Mouse (Mus musculus): ENCODE results near the gene Clrn3.

DNA sequence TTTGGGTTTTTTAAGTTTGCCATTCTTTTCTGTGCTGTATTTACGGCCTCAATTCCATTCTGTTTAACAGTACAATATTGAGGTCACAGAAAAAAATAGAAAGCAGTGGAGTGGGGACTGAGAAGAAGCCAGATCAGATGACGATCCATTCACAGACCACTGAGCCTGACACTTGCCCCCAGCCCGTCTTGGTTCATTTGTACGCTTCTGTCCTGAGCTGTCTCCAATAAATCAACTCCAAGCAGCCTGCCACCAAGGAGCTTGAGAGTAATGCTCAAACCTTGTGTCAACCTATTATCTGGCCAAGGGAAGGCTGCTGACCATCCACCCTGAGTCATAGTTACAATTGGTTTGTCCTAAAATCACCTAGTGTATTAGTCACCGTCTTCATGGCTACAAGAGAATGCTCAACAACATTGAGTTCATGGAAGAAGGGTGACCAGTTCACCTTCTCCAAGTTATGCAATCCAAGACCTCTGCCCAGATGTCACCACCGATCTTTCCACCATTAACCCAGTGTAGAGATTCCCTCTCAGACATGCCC lies 4.0 kb downstream of the Clrn3 start:
- no peak for TF ChIP-seq POLR2A (IDR thresholded peaks at IDR 0.05; ENCODE audit: extremely low read depth, insufficient read depth, low read length)
- no peak for TF ChIP-seq CTCF (IDR thresholded peaks at IDR 0.05; ENCODE audit: low read depth, low read length)
